ENCODE assay signal across 21 mouse cellular contexts in the genomic region with DNA sequence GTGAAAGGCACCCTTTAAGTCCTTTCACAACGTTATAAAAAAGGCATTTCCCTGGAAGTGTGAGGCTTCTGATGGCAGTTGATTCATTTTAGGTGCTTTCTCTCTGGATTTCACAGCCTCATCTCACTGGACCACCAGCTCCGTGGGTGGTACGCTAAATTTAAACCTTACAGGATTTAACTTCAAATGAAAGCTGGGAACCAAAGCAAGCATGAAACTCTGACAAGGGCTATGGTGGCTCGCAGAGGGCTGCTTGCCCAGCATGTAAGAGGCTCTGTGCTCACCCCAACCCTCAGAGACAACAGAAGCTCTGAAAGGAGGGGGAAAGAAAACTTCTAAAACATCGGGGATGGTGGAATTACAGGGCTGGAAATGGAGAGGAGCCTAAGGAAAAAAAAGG.
"Had no signal": no experiment of that assay in that cellular context is flagged by ENCODE, and none has a peak within 500 bp of the region (broad histone marks: within the 10 kb centered on the region; RNA-seq: fewer than 3 reads in every experiment).

No protein-coding gene starts in this region.

- H3K27ac ChIP-seq: kidney, postnatal 0 days; layer of hippocampus, adult 2 months; left cerebral cortex, adult 2 months; limb, embryonic 13.5 days; liver, embryonic 14.5 days; macrophage; midbrain, embryonic 13.5 days; stomach, embryonic 15.5 days had no signal

- ATAC-seq: inflammation-experienced regulatory T-cells, adult 6 months; intestine, postnatal 0 days; liver, postnatal 0 days; lung, postnatal 0 days; midbrain, embryonic 13.5 days; midbrain, embryonic 16.5 days had no signal

- H3K4me2 ChIP-seq: limb, embryonic 13.5 days; lung, embryonic 14.5 days; midbrain, embryonic 13.5 days; stomach, embryonic 15.5 days had no signal

- H3K9ac ChIP-seq: limb, embryonic 13.5 days; liver, embryonic 14.5 days; liver, postnatal 0 days; lung, embryonic 14.5 days; midbrain, embryonic 13.5 days; stomach, embryonic 15.5 days had no signal

- DNase-seq: kidney, adult 2 months; kidney, postnatal 25 days; layer of hippocampus, adult 9-11 months; liver; liver, postnatal 0 days; lung, embryonic 14.5 days; spleen, adult 18-20 months; thymus, adult 18-20 months; thymus, postnatal 36 days had no signal

- H3K4me1 ChIP-seq: limb, embryonic 13.5 days; midbrain, embryonic 13.5 days; stomach, embryonic 15.5 days had no signal

- H3K9me3 ChIP-seq: limb, embryonic 13.5 days; midbrain, embryonic 13.5 days; stomach, embryonic 15.5 days had no signal

- H3K27me3 ChIP-seq: limb, embryonic 13.5 days; midbrain, embryonic 13.5 days; stomach, embryonic 15.5 days had no signal

- H3K4me3 ChIP-seq: layer of hippocampus, adult 2 months; left cerebral cortex, adult 2 months; limb, embryonic 13.5 days; midbrain, embryonic 13.5 days; stomach, embryonic 15.5 days had no signal
